Mouse (Mus musculus) frontal cortex, postnatal 25 days (tissue): Measurements from ENCODE around the gene Camta1.
A peak's percentile ranks its signal among the peaks of the same experiment; 100 is the strongest.

Experiments used
- DNase-seq, 2 experiments: peaks; one replicate each; pipeline ENCODE4 v3.0.0; 2022; ENCODE audit warnings: low spot score in 2 of 2

The Camta1 gene

DNA sequence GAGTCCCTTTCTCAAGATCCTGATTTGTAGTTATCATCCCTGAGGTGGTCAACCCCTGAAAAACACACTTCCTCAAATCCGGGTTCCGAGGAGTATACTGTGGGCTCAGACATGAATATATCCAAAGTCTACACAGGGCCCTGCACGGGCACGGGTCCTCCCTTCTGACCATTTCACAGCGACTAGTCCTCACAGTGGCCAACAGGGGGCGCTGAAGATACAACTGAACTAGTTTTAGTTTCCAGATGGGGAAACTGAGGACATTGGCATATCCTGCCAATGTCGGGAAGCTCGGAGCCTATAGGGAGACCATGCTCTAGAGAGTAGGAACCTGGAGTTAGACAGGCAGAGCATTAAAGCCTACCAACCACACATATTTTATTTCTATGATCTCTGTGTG is 530.7 kb downstream of the Camta1 start:
- DNase-seq: no peak

DNA sequence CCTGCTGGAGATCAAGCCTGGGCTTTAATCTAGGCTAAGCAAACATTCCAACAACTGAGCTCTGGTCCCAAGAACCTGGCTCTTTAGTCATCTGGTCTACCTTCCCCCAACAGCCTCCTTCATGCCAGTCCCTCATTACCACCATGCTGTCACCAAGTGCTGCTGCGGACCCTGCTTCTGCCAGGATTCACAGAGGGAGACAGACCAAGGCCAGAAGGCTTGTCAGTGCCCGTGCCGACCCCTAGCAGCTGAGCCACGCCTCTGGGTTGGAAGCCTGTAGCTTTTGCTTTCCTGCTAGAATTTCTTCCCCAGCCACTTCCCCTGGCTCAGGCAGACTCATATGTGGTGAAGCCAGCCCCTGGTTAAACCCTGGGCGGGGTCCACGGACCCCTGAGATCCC is 533.6 kb downstream of the Camta1 start:
- no peak for DNase-seq

DNA sequence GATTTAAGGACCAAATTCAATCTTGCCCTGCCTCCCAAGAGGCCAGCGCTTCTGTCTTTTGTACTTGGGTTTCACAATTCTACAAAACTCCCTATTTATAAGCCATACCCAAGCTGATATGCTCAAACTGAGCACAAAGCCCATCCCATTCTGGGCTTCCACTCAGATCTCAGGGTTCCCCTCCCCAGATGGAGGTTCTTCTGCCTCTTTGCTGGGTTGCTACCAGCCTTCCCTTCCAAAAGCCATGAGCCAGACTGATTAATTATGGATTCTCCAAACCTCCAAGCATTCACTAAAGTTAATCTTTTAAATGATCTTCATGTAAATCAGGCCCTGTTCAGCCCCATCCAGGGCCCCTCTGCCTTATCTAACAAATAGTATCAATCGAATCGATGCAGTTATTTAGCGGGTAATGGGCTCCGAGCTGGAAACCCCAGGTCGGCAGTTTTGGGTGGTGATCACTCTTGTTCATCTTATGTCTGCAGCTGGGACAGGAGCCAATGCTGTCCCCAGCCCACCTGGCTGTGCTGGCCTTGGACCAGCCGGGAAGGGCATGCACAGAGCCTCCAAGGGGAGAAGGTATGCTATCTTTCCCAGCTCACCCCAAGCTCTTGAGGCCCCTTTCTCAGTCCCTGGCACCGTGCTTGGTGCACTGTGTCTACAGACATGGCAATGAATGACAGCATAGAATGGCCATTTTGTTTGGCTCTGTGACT is 534.5 kb downstream of the Camta1 start:
- DNase-seq: no peak

DNA sequence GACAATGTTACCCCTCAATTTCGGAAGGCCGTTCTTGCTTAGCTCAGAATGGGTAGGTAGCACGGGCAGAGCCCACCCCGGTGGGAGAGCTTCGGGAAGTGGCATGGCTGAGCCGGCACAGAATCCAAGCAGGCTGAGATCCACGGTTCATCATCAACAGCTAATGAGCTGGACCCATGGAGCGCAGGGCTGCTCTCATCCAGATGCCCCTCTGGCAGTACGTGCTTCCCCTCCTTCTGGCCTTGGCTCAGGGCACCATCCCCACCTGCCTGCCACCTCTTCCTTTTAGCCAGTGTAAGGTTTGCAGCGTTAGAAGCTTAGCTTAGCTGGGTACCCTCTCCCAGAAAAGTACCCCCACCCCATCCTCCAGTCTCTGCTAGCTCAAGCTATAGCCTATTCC is 545.2 kb downstream of the Camta1 start:
- no peak for DNase-seq

DNA sequence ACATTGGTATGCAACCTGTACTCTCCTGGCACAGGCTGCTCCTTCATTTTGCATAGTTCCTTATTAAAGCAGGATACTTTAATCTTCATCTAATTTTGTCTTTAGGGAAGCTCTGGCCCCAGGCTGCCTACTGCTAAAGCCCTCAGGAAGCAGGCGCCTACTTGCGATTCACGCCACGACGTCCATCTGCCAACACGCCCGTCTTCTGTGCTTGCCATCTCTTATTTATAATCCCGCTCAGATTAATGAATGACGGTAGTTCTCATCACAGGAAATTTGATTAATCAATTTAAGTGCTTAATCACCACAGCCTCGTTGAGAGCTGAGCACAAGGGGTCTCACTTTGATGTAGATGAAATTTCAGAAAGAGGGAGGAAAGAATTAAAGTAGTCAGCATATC is 546.0 kb downstream of the Camta1 start:
- DNase-seq: no peak

DNA sequence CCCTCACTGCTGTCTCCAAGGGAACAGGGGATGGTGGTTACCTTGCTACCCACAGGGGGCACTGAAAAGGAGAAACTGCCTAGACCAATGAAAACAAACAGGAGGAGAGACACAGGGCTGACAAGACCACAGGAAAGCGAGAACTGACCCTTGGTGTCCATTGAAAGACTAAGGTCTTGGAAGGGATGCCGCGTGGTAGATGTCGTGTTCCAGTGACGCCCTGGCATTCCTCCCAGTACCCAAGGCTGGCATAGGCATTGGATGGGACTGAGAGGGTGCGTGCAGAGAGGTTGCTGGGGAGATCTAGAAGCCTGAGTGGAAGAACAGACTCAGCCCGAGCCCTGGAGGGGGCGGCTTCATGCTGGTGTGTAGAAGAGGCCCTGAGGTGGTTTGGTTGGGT is 550.9 kb downstream of the Camta1 start:
- no peak for DNase-seq

DNA sequence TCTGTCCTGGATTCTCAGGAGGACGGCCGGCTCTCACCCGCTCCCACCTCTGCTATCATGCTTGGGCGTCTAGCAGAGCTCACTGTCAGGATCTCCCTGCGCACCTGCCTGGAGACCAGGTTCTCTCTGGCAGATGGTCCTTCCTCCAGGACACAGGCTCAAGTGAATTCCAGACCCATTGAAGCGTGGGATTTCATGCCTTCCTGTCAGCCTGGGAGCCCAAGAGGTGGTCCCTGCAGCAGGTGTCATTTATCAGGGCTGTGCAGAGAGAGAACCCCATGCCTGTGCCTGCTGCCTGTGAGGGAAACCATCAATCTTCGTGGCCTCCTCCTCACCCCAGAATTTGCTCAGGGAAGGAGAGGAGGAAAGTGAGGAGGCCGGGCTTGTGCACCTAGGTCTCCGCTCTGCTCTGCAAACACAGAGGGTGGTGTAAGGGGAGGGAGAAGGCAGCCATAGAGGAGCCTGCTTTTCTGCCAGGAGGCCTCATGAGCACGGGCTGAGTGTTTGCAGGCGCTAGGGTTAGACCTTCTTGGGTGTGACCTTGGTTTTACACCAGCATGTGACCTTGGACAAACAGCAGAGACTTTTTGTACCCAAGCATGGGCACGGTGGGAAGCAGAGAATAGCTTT is 551.5 kb downstream of the Camta1 start:
- no peak for DNase-seq

DNA sequence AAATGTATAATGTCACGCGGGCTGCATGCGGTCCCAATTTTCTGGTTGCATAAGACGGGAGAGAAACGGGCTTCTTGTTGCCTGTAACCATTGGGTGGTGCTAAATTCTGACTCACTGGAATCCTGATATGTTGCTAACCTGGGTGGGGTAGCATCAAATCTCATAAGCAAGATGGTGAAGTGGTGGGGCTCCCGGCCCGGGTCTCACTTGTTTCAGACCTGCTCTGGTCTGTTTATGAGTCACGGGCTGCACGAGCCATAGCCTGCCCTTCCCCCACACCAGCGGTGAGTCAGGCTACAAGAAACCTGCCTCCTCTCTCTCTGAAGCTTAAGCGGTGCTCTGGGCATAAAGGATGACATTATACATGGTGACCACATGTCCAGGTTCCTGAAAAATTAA is 554.8 kb downstream of the Camta1 start:
- no peak for DNase-seq

DNA sequence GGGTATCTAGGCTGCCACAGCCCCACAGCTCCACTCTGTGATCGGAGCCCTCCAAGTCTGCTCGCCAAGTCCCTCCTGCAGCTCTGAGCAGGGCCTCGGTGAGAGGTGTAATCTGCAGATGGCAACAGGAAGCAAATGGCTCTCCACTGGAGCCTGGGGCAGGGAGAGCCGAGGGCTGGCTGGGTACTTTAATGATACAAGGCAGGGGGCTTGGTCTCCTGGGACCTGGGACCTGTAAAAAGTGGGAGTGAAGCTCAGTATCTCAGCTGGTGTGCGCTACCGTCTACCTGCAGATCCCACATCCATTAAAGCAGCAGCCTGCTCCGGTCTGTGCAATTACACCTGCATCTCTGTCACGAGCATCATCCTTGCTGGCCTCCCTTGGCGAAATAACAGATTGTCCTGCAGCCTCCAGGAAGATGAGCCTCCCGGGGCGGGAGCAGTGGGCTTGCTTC is 555.3 kb downstream of the Camta1 start:
- no peak for DNase-seq

DNA sequence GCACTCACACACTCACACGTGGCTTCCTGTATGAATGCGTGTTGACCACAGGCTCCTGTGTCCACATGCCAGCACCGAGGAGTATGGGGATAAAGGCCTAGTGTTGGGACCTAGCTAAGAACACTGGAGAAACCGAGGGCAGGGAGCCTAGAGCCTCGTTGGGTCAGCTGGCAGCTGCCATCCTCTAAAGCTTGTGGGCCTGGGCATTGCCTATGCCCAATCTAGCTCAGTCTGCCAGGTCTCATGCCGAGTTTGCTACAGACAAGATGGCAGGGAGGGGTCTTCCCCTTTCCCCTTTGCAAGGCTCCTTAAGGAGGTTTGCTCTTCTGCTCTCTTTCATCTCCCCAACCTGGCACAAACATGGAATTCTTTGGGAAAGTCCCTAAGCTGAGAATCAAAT is 555.9 kb downstream of the Camta1 start:
- DNase-seq: no peak

DNA sequence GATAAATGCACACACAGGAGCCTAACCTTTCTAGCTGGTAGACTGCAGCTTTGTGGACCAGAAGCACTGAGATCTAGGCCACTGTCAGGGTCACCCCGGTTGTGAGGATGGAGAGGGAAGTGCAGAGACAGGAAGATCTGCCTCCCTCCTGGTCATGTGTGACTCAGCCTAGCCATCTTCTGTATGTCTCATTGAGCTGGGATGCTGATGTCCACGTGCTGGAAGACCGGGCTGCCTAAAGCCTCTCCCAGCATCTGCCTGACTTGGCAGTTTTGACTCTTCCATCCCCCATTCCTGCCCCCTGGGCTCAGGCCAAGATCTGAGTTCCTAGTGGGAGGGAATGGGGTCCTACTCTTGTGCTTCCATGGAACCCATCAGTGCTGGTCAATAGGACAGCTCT is 557.7 kb downstream of the Camta1 start:
- no peak for DNase-seq

DNA sequence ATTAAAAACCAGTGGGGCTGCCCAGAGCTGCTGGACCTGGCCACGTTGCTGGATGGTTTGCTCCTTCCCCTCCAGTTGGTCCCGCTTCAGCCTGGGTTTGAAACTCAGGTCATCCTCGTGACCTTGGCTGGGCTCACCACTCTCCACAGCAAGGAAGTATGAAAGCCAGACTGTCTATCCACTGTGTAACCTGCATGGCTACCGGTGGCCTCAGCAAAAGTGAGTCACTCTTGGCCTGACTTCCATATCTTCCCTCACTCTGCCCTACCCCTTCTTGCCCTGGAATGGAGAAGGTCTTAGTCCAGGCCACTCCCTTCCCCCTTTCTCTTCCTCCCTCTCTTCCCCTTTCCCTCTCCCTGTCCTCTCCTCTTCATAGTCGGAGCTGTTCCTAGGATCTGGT is 558.2 kb downstream of the Camta1 start:
- no peak for DNase-seq

DNA sequence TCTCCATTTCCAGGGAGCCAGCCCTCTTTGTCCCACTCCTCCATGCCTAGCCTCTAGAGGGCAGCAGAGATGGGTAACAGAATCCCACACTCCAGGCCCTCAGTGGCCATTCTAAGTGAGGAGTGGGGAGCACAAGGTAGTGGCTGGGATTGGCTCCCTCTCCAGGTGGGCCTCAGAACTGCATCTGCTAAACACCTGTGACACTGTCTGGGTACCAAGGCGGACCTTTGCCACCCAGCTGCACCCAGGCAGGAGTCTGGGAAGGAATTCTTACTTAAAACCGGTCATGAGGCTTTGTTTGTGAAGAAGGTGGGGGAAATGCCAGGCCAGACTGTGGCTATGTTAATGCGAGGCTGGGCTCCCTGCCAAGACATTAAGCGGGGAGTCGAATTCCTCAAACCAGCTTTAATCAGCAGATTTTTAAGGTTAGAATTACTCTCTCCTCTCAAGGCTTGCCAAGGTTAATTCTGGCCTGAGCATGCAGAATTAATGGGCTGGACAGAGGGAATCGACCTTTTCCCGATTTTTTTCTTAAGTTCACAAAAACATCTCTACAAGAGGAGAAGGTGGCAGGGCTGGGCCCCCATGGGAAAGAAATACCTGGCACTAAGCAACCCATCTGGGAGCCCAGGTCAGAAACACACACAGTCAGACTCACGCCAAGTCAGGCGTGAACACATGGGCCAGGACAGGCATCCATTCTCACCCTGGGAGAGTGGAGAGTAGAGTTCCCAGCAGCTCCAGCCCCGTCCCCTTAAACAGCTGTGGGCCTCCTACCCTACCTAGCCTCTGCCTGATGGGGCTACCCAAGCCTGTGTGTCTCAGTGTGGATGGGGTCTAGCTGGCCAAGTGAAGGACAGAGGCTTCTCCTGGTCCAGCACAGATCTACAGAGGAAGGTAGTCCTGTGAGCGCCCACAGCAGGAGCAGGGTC is 559.2 kb downstream of the Camta1 start:
- peak in 1 of 2 experiments; percentile 18 for DNase-seq

DNA sequence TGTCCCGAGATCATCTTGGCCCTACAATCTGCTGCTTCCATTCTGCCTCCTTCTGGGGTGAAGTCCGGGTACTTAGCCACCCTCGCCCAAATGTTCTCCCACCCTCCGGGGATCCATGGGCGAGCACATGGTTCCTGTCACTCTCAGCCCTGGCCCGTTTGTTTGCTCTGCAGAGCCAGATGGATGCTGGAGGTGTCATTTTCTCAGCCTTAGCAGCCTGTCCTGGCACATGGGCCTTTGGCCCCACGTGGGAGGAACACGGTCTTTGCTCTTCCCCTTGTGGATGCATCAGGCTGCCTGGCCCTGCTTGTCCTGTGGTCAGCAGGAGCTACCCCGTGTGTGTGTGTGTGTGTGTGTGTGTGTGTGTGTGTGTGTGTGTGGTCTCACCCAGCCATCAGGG is 560.3 kb downstream of the Camta1 start:
- DNase-seq: no peak

DNA sequence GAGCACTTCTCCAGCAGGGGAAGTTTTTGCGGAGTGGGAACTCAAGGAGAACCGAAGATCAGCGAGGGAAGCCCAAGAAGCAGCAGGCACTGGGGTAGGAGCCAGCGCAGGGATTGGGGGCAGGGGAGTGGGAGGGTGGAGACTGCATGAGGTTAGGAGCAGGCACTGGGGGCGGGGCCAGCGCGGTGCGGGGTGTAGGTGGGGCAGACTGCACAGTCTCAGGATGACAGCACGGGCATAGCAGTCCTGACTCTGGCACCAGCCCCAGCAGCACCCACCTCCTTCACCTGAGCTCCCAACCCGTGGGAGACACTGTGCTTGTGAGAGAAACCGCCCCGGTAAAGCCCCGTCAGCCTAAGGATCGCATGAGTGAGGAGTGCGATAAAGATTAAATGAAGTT is 561.0 kb downstream of the Camta1 start:
- DNase-seq: peak in 1 of 2 experiments; percentile 22

DNA sequence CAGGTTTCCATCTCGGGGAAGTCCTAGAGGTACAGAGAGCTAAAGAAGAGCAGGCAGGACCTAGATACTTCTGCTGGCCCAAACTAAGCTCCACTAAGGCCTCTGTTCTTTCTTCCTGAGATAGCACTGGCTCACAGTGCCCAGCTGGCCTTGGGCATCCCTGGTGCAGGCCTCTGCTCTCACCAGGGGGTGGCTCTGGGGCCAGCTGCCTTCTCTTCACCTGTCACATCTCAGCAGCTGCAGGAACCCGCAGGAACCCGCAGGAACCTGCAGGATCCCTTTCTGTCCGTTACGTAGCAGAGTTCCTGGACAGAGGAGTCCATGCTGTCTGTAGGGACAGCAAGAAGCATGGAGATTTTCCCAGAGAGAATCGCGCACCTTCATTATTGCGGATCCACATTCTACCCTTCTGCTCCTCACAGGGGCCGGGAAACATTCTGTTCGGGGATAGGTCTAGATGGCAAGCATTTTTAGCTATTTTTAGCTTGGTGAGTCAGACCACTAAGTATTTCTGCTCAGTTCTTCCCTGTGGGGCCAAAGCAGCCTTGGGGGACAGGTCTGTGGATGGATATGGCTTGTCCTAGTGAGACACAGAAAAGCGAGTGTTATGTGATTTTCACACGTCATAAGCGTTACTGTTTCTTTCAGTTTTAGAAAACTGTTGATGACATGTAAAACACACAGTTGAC is 566.0 kb downstream of the Camta1 start:
- DNase-seq: no peak

DNA sequence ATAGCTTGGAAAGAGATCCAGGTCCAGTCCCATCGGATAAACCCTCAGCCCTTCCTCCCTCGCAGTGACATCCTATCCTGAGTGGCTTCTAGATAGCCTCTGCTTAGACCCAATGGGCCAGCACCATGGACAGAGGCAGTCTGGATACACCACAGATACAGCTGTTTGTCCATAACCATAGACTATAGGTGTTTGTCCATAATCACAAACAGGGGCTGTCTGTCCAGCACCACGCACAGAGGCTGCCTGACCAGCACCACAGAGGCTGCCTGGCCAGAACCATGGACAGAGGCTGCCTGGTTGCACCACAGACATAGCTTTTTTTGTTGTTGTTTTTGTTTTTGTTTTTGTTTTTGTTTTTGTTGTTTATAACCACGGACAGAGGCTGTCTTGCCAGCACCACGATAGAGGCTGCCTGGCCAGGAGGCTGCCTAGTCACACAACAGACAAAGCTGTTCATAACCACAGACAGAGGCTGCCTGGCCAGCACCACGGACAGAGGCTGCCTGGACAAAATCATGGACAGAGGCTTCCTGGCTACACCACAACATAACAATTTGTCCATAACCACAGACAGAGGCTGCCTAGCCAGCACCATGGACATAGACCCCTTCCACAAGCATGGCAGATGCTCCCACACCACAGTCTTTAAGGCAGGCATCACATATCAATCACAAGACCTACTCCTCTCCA is 572.6 kb downstream of the Camta1 start:
- DNase-seq: no peak

DNA sequence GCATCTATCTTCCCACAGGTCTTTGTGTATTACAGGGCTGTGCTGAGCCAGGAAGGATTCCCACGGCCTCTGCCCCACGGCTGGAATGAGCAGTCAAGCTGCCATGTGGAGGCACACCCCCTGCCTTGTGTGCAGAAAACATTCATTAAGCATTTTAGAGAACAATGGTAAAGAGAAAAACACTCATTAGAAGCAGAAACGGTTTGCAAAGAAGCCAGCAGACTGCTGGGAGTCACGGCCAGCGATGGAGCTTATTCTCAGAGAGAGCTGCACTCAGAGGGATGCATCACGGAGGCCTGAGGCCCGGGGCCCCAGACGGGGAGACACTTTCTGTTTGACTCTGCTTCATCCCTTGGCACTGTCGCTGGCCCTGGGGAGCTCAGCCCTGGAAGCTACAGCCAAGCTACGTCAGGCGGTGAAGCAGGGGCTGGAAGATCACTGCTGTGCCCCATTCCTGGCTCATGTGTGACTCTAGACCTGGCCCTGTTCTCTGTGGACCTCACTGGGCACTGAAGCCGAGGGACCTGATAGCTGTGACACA is 575.7 kb downstream of the Camta1 start:
- no peak for DNase-seq

DNA sequence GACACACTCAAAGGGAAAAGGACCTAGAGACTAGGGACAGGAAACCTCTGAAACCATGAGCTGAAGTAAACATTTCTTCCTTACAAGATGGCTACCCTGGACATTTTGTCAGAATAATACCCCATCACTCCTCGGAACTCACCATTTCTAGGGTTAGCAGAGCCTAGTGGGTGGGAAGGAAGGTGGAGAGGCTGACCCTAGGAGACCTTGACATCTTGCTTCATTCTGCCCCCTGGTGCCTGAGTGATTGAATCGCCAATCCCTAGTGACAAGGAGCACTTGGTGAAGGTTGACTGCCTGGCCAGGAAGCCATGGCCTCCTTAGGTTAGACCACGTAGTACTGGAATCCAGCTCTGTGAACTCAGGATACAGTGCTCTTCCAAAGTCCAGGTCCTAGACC is 576.2 kb downstream of the Camta1 start:
- no peak for DNase-seq

DNA sequence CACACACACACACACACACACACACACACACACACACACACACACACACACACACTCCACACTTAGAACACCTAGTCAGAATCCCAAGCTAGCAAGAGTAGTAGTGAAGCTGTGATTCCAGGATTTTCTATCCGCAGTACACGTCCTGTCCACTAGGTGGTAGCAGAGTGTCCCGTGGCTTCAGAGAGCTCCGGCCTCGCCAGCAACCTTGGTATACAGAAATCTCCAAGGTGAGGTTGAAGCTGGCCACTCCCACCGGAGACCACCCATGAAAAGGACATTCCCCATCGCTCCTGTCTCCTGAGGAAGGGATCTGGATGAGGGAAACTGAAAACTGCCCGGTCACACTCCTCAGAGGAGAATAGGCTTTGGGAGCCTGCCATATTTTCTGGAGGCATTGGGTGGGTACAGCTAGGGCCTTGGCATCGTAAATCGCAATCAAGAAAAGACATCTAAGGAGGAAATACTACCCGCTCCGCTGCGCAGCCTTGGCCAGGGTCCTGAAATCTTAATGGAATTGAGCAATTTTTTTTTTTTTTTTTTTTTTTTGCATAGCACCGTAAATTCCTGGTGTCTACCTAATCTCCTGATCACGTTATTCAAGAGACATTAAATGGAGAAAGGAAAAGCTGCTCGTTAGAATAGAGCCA is 578.5 kb downstream of the Camta1 start:
- DNase-seq: peak; percentile 72 to 76

DNA sequence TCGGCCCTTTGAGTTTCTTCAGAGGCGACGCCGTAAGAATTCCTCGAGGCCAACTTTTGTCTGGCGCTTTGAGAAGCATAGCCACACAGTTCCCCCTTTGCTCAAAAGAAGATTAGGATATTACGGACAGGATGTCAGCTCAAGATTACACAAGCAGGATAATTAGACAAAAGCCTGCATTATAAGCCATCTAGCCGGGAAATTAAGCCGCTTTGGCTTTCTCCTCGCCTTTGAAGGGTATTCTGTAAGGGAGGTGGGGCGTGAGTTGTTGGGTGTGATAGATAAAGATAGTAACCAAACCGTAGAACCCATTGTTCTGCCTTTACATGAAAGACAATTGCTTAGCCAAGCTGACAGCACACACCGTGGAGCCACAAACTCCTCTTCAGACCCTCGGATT is 579.6 kb downstream of the Camta1 start:
- no peak for DNase-seq
